Mouse (Mus musculus) heart, embryonic 11.5 days (tissue): ENCODE measurements around the gene Tnik. TPM values are rescaled to one million over a fixed set of nuclear protein-coding genes. Genes with fewer than 3 reads are reported as not detected.
A peak's percentile ranks its signal among the peaks of the same experiment; 100 is the strongest.

Source experiments
- ATAC-seq: fragments of 200-750 bp; cut with Nextera tagmentation; replicated peaks from 2 replicates; pipeline ENCODE4 v1.8.0; 2017; ENCODE audit warnings: moderate library complexity; ENCODE audit not compliant: insufficient number of reproducible peaks, low FRiP score, low TSS enrichment
- H3K27ac ChIP-seq: fragments of 300-500 bp; sonication (generic); 2 replicates; pipeline ENCODE4 v1.5.1; 2014; ENCODE audit warnings: mild to moderate bottlenecking, low read depth, low read length
- H3K27me3 ChIP-seq: fragments of 300-500 bp; sonication (generic); 2 replicates; pipeline ENCODE4 v1.6.1; 2014; ENCODE audit warnings: mild to moderate bottlenecking, low read length, mixed read lengths; ENCODE audit not compliant: control insufficient read depth, insufficient read depth
- H3K36me3 ChIP-seq: fragments of 300-500 bp; sonication (generic); 2 replicates; pipeline ENCODE4 v1.6.1; 2014; ENCODE audit warnings: mild to moderate bottlenecking, low read length, moderate library complexity, mixed read lengths; ENCODE audit not compliant: control insufficient read depth, insufficient read depth
- H3K4me1 ChIP-seq: fragments of 300-500 bp; sonication (generic); 2 replicates; pipeline ENCODE4 v1.6.1; 2014; ENCODE audit warnings: low read length; ENCODE audit not compliant: control insufficient read depth, insufficient read depth
- H3K4me2 ChIP-seq: fragments of 300-500 bp; sonication (generic); 2 replicates; pipeline ENCODE4 v1.6.1; 2014; ENCODE audit warnings: mild to moderate bottlenecking, moderate library complexity
- H3K4me3 ChIP-seq: fragments of 300-500 bp; sonication (generic); 2 replicates; pipeline ENCODE4 v1.5.1; 2014; ENCODE audit warnings: low read depth, low read length
- H3K9ac ChIP-seq: fragments of 300-500 bp; sonication (generic); 2 replicates; pipeline ENCODE4 v1.6.1; 2014; ENCODE audit warnings: mild to moderate bottlenecking, low read depth, low read length, moderate library complexity
- H3K9me3 ChIP-seq: fragments of 300-500 bp; sonication (generic); replicated peaks from 2 replicates; pipeline ENCODE4 v1.6.1; 2016; ENCODE audit warnings: low read length; ENCODE audit not compliant: control insufficient read depth
- WGBS: fragments of 180-500 bp; shearing (Covaris S2); extraction: QIAGEN DNeasy Blood & Tissue Kit; methylation state at CpG from one replicate; pipeline ENCODE4 v1.1.7; 2014; ENCODE audit not compliant: insufficient replicate concordance; 5-methylcytosine and 5-hydroxymethylcytosine counted together
- polyA plus RNA-seq: library from polyadenylated mRNA; unstranded; fragments of >200 nt; fragmentation: Nextera tagmentation; extraction: Ambion mirVana; gene quantifications from 2 replicates; pipeline ENCODE4 v1.2.1, GENCODE M21; 2014

Gene Tnik
- polyA plus RNA-seq, 1 experiment from 2014 or later = 7.6 TPM

DNA sequence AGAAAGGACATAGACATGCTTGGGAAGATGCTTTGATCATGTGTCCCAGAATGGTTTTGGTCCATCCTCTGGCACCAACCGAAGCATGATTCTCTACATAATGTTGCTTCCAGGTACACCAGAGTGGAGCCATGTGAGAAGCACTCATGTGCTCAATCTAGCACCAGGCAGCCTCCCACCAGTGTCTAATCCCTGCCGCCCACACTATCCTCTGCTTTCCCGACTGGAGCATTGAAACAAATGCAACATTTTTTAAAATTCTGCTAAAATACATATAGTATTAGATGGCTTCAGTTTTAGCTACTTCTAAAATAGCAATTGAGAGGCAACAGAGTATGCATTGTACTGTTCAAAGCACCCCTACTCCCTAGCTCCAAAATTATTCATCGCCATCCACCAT, 264.2 kb downstream of the Tnik start:
- Histone ChIP-seq H3K9ac (no peak overlapping the region), H3K4me1 (peaks cover 7% of the 10 kb centered on the region), H3K36me3 (no peaks in the 10 kb centered on the region), H3K27ac (no peak overlapping the region), H3K27me3 (no peaks in the 10 kb centered on the region), H3K9me3 (no peaks in the 10 kb centered on the region), H3K4me2 (no peak overlapping the region), H3K4me3 (no peak overlapping the region)
- 93% methylated on average over 4 of the region's 4 CpGs for WGBS
- no peak for ATAC-seq

DNA sequence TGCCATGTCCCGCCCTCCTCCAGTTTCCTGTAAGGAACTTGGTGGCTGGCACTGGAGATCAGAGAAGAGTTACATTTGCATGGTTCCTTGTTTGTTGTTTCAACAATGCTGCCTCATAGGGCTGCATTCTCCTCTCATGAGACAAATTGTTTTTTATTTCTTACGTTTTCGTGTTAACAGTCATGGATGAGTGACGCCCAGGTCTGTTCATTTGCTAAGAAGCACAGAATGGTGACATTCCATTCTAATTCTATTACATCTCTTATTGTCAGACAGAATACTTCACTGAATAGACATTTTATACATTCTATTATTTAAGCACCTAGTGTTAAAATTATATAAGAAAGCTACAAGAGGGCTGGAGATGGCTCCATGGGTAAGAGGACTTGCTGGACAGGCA, 266.5 kb downstream of the Tnik start:
- 90% methylated on average over 4 of the region's 4 CpGs for WGBS
- Histone ChIP-seq H3K36me3 (no peaks in the 10 kb centered on the region), H3K4me1 (no peaks in the 10 kb centered on the region), H3K9ac (no peak overlapping the region), H3K9me3 (no peaks in the 10 kb centered on the region), H3K27ac (no peak overlapping the region), H3K4me2 (no peak overlapping the region), H3K27me3 (no peaks in the 10 kb centered on the region), H3K4me3 (no peak overlapping the region)
- no peak for ATAC-seq

DNA sequence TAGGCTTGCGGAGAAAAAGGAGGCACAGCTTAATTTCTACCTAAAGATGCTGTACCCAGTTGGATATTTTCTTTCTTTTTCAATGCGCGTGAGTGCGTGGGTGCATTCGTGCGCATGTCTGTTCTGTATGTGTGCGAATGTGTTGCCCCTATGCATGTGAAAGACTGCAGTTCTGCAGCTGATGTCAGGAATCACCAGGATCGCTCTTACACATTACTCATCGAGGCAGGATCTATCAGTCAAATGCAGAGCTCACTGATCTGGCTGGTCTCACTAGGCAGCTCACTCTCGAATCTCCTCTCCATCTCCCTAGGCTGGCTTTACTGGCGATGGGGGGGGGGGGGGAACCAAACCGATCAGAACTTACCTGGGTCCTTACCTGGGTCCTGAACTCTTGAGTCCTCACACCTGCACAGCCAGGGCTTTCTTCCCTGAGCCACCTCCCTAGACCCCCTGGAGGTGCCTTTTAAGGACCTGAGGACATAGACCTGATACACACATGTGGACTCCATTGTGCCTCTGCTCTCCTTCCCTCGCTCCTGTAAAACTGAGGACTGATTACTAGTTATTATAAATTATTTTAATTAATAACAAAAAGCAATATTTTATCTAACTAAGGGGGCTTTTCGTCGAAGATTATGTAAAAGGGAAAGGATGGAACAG, 268.4 kb downstream of the Tnik start:
- 69% methylated on average over 15 of the region's 15 CpGs for WGBS
- Histone ChIP-seq H3K4me1 (no peaks in the 10 kb centered on the region), H3K9ac (no peak overlapping the region), H3K4me2 (no peak overlapping the region), H3K9me3 (no peaks in the 10 kb centered on the region), H3K27me3 (no peaks in the 10 kb centered on the region), H3K4me3 (no peak overlapping the region), H3K36me3 (no peaks in the 10 kb centered on the region), H3K27ac (no peak overlapping the region)
- ATAC-seq = no peak

DNA sequence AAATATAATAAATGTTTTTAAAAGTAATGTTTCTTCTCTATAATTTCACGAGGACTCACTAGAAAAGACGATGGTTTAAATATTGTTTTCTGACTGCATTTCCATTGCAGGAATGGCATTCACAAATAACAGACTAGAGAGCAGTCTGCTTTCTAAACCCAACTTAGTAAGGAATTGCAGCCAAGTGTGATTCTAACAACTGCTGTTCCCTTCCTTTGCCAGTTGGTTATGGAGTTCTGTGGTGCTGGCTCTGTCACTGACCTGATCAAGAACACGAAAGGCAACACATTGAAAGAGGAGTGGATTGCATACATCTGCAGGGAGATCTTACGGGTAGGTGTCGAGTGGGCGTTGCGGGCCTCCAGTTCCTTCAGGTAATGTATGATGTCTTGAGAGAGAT, 269.7 kb downstream of the Tnik start:
- no peaks in the 10 kb centered on the region for H3K4me1 ChIP-seq
- WGBS = 90% methylated on average over 7 of the region's 7 CpGs
- ATAC-seq = no peak

DNA sequence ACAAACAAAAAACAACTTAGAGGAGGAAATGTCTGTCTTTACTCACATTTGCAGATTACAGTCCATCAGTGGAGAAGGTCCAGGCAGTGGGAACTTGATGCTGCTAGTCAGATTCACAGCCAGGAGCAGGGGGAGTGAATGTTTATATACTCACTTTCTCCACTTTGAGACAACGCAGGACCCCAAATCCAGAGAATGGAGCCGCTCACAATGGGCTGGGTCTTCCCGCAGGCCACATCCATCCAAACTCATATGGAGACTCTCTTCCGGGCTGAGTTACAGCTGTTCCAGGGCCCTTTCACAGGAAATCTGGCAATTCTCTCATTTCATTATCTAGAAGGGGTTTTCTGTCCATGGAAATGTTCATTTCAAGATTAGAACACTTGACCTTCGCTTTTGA, 277.1 kb downstream of the Tnik start:
- WGBS = 56% methylated on average over 5 of the region's 5 CpGs
- no peak overlapping the region for H3K4me3 ChIP-seq

More for the DNA sequence above, 269.7 kb downstream of the Tnik start:
- Histone ChIP-seq H3K9me3 (no peaks in the 10 kb centered on the region), H3K36me3 (no peaks in the 10 kb centered on the region), H3K4me2 (no peak overlapping the region), H3K27ac (no peak overlapping the region), H3K4me3 (no peak overlapping the region), H3K27me3 (no peaks in the 10 kb centered on the region), H3K9ac (no peak overlapping the region)

DNA sequence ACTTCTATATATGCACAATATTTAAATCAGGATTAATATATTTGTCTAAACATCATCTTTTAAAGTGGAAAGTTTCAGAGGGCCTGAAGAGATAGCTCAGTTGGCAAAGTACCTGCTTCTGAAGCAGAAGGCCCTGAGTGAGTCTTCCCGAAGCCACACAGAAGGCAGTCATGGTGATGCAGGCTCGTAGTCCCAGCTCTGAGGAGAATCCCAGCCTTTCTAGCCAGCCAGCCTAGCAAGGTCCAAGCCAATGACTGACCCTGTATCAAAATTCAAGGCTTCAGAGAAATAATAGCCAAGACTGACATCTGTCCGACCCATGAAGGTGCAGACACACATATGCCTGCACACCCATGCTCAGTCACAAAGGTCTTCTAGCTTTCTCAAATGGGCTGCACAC, 279.9 kb downstream of the Tnik start:
- Histone ChIP-seq H3K27ac (no peak overlapping the region), H3K4me2 (no peak overlapping the region), H3K36me3 (no peaks in the 10 kb centered on the region), H3K27me3 (no peaks in the 10 kb centered on the region), H3K4me1 (peaks cover 1% of the 10 kb centered on the region; the same call in 1 of the 2 replicates), H3K9ac (no peak overlapping the region), H3K4me3 (no peak overlapping the region), H3K9me3 (no peaks in the 10 kb centered on the region)
- 86% methylated on average over 3 of the region's 3 CpGs for WGBS
- no peak for ATAC-seq

More for the DNA sequence above, 277.1 kb downstream of the Tnik start:
- no peak overlapping the region for H3K27ac ChIP-seq
- H3K4me1 ChIP-seq = no peaks in the 10 kb centered on the region
- no peaks in the 10 kb centered on the region for H3K27me3 ChIP-seq
- H3K9ac ChIP-seq = no peak overlapping the region
- H3K4me2 ChIP-seq = no peak overlapping the region
- no peaks in the 10 kb centered on the region for H3K9me3 ChIP-seq
- no peaks in the 10 kb centered on the region for H3K36me3 ChIP-seq
- peak; percentile 57; the same call in 1 of the 2 replicates for ATAC-seq

DNA sequence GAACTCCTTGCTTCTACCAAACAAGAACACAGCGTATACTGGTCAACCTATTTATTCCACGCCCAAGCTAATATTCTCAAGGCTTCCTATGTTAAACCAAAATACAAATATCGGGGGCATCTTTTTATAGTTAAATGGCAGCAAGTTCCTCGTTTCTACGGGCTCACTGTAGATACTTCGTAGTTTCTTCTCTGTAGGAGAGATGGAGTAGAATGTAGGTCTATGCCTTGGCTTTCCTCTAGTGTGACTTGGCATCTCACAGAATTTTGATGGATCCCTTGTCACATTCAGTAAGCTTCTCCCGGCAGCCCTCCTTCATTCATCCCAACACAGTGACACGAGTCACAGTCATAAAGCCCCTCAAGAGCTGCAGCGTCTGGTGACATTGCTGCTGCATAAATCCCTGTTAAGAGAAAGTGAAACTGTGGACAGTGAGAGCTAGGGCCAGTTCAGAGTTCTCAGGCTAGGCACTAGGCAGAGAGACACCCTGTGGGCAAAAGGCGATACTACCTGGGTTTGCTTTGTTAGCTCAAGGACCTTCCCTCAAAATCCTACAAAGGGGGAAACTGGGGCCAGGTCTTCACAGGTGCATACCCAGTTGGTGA, 280.5 kb downstream of the Tnik start:
- Histone ChIP-seq H3K9me3 (no peaks in the 10 kb centered on the region), H3K36me3 (no peaks in the 10 kb centered on the region), H3K4me3 (no peak overlapping the region), H3K9ac (no peak overlapping the region), H3K4me2 (no peak overlapping the region), H3K27me3 (no peaks in the 10 kb centered on the region), H3K4me1 (peaks cover 5% of the 10 kb centered on the region; the same call in 1 of the 2 replicates), H3K27ac (no peak overlapping the region)
- WGBS = 67% methylated on average over 10 of the region's 10 CpGs
- ATAC-seq = no peak

DNA sequence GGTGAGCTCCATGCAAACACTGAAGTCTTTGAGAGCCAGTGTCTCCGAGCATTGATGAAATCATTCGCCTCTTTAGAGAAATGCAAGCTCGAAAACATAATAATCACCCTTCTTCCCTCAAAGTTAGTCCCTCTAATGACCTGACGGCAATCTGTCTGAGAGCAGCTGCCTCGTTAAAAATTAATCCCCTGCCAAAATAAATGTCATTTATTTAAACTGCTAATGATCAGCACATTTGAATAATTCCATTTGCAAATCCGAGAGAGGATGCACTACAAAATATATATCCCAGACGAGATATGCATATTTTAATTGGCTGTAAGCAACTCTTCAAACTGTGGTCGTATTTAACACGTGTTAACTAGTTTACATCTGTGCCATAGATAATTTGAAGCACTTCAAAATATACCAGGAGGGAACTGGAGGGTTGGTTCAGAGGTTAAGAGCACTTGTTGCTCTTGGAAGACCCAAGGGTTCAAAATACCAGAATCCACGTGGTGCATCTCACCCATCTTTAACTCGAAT, 281.4 kb downstream of the Tnik start:
- Histone ChIP-seq H3K9ac (no peak overlapping the region), H3K4me3 (no peak overlapping the region), H3K36me3 (no peaks in the 10 kb centered on the region), H3K27ac (no peak overlapping the region), H3K27me3 (no peaks in the 10 kb centered on the region), H3K4me2 (no peak overlapping the region), H3K9me3 (no peaks in the 10 kb centered on the region), H3K4me1 (peaks cover 5% of the 10 kb centered on the region; the same call in 1 of the 2 replicates)
- 63% methylated on average over 11 of the region's 11 CpGs for WGBS
- no peak for ATAC-seq
